Mouse (Mus musculus) gastrocnemius, postnatal 14 days (tissue): ENCODE measurements around the gene Scaf4. TPM values are rescaled to one million over a fixed set of nuclear protein-coding genes. Genes with fewer than 3 reads are reported as not detected.
A peak's percentile ranks its signal among the peaks of the same experiment; 100 is the strongest.
"Not testable (repeated sequence)": the region's sequence is repeated elsewhere in the genome, so short reads cannot be mapped to it uniquely, and the experiment has no call there.

ENCODE experiments used
- DNase-seq: peaks from one replicate; pipeline ENCODE4 v3.0.0; 2021; ENCODE audit warnings: mixed read lengths
- intact Hi-C: fragments of 180-260 bp; cut with DNase I; formaldehyde crosslinking; loops from one replicate; pipeline ENCODE4 v1.15.1; 2025; ENCODE audit warnings: low total_unique reads
- total RNA-seq, 2 experiments: library from RNA; stranded (reverse); gene quantifications; 2 replicates each; pipeline ENCODE4 v1.2.3; 2021

Gene Scaf4
- total RNA-seq, 2 experiments from 2014 or later = 14.4 to 14.9 TPM

DNA sequence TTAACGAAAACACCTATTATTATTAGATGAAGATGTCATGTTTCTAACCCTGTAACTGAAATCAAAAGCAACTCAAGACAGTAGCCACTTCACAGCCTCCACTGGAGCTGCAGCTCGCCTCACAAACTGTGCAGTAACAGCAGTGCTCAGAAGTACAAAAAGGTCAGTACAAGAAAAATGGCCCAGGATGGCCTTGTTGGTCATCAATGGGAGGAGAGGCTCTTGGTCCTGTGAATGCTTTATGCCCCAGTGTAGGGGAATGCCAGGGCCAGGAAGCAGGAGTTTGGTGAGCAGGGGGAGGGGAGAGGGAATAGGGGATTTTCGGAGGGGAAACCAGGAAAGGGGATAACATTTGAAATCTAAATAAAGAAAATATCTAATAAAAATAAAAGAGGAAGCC, 33.0 kb downstream of the Scaf4 start:
- intact Hi-C loops, DNase-seq: not testable (repeated sequence)

DNA sequence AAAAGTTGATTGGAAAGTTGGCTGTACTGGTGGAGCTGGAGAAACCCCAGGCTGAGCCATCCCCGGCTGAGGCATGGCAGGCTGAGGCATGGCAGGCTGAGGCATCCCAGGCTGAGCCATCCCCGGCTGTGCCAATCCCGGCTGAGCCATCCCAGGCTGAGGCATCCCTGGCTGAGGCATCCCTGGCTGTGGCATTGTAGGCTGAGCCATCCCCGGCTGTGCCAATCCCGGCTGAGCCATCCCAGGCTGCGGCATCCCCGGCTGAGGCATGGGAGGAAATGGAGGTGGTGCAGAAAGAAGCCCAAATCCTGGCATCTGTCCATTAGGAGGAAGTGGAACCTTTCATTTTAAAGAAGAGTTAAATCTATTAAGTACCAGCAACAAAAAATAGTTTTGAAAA, 34.2 kb downstream of the Scaf4 start:
- intact Hi-C loops = no loop called here
- no peak for DNase-seq

DNA sequence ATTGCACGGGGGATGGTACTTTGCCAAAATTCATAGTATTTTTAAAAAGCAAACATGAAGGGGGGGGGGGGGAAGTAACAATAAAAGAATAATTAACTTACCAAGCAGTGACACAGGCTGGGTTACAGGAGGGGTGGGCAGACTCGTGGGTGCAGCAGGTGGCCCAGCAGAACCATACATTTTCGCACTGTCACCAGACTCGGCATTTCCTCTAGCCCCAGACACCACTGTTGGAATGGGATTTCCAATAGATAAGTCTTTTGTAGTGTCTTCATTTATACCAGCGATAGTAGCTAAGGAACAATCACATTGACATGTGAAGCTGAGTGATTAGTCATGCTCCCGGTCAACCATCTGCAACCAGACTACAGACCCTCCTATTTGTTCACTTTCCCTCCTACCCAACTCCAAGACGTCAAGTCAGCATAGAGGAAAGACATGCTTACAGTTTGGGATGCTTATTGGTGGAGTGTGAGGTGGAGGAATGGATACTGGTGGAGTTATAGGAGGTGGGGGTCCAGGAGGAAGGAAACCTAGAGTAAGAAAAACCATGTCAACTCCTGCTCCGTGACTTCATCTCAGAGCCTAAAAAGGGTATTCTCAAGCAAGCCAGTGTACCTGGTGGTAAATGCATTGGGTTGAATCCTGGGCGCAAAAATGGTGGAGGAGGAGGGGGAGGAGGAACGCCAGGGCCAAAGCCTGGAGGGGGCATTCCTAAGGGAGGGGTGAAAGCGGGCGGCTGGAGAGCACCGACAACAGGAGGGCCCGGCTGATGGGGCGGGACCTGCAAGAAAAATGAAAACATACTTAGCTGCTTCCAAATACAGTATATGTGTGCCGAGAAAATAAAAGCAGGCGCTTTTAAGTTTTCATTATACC, 41.6 kb downstream of the Scaf4 start:
- no peak for DNase-seq
- intact Hi-C loops = no loop called here

DNA sequence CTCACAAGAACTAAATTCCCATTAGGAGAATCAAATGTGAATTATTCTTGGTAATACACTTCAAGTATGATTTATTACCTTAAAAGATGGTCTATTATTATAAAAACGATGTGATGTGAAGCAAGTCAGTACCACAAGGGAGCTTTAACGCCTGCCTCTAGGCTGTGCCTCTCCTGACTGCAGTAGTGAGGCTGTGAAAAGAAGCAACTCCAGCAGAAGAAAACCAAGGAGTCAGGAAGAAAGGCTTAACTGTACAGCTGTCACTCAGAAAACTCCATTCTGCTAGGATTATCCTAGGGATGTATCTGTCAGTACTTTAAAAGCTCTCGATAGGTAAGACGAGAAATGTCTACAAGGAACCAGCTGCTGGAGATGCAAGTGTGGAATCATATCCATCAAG, 42.4 kb downstream of the Scaf4 start:
- DNase-seq = no peak
- intact Hi-C loops = no loop called here

DNA sequence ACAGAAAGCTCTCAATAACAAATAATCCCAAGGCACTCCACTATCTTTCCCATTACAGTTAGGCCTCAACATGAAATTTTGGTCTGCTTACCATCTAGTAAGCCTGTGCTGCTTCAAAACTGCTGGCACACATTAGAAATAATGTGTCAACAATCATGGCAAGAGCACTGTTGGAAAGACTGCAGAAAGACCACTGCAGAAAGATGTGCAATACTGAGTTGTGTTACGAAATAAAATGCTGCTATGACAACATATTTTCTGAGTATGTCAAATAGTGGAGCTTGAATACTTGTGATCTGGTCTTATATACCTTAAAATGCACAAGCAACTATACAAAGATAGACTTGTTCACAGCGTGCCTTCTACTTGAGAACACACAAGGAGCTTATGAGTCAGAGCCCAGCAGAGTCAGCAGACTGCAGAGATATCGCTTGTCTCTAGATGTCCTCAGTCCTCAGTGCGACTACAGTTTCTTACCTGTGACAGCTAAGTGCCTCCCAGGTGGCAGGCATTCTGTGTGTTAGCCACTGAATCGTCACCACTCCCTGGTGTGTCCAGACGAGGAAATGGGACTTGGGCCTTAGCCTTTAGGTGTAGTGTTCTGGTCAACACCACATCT, 45.1 kb downstream of the Scaf4 start:
- DNase-seq = no peak
- intact Hi-C loops = no loop called here

DNA sequence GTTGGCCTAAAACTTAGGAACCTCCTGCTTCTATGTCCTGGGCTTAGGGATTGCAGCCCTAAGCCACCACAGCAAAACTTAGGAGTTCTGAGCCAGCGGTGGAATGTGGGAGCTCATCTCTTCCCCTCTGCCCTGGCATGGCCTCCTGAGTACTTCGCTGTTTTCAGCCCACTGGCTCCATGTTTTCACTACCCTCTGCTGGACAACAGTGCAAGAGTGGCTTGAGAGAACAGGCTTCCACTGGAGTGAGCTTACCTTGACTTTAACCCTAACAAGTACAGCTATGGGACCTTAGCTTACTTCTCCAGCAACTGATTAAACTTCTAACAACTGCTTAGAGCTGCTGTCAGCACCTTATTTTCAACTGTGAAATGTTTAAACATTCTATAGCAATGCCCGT, 49.1 kb downstream of the Scaf4 start:
- intact Hi-C loops = no loop called here
- no peak for DNase-seq

DNA sequence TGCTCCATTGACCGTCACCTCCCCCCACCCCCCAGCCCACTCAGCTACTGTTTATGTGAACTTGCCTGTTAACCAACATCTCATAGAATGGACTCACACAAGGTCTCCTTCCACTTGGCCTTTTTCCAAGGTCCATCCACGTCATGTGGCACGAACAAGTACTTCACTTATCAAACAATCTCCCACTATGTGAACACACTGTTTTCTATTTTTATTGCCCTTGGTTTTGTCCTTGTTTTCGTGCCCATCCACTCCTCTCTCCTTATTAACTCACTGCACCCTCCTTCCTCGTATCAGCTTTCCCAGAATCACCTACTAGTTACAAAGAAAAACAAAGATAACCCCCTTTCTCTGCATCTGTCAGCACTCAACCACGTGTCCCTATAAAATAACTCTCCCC, 49.7 kb downstream of the Scaf4 start:
- intact Hi-C loops = no loop called here
- no peak for DNase-seq

DNA sequence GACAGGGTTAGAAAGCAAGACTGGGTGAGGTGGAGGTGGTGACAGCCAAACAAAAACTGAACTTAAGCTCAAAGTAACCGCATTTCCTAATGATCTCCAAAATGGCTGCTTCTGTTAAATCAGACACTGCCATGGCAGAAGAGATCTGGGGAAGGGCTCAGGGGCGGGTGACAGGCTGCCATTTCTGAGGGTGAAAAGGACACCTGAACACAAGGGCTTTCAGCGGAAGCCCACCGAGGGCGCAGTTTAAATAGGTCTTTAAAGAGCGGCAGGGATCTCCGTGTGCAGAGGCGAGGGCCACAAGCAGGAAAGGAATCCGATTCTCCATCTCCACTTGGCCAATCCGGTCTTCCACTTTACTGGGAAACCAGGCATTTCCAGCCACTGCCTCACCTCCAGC, 50.6 kb downstream of the Scaf4 start:
- intact Hi-C loops = no loop called here
- DNase-seq = no peak

DNA sequence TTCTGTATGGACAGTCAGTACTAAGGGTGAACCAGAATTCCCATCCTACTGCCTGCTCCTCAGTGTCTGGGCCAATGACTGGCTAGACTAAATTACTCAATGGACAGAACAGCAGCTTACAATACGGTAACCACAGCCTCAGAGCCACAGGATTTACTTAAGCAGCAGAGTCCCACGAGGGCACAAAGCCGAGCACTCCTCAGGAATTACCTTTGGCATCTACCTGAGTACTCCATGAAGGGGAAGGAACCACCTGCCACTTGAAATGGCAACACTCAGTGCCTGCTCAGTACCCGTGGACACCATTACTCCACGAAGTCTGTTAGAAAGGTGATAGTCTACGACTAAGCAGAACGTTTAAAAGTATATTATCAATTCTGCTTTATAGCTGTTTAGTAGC, 53.0 kb downstream of the Scaf4 start:
- DNase-seq = no peak
- intact Hi-C loops = no loop called here

DNA sequence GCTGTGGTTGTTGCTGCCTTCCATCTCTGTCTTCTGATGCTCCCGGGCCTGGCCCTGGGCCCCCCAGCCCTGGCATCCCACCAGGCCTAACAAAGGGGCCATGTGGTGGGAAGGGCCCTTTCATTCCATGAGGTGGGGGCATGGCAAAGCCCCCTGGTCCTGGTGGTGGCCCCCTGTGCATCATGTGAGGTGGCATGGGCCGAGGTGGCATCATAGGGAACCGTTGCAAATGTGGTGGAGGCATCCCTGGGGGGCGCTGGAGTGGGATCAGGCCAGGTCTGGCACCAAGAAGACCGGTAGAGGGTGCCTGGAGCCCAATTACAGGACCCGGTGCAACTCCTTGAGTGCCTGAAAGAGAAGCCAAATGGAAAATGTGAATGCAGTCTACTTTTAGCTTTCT, 54.4 kb downstream of the Scaf4 start:
- intact Hi-C loops = no loop called here
- DNase-seq = no peak

DNA sequence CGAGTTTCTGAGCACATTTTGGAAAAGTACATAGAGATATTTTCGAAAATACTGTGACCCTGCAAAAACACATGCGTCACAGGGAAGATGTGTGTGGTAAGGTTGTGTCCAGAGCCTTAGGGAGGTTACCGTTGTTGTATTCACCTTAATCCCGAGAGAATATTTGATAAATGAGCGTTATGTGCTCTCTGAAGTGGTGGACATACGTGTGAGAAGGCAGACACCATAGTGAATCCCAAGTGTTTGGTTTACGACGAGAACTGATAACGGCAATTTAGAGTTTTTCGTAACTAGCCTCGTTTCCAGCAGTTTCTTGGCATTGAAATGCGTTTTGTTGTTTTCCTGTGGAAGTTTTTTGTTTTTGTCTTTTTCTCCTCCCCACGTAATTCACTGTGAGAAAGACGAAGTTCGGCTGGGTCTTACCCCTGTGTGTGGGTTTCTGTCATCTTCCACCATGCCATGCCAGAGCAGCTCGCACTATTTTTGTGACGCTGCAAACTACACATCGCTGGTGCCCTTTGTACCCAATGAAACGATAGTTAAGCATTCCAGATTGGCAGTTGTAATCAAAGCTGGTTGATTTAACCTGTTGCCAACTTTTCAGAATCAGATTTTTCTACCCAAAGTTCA, 62.7 kb downstream of the Scaf4 start:
- intact Hi-C loops = no loop called here
- no peak for DNase-seq

DNA sequence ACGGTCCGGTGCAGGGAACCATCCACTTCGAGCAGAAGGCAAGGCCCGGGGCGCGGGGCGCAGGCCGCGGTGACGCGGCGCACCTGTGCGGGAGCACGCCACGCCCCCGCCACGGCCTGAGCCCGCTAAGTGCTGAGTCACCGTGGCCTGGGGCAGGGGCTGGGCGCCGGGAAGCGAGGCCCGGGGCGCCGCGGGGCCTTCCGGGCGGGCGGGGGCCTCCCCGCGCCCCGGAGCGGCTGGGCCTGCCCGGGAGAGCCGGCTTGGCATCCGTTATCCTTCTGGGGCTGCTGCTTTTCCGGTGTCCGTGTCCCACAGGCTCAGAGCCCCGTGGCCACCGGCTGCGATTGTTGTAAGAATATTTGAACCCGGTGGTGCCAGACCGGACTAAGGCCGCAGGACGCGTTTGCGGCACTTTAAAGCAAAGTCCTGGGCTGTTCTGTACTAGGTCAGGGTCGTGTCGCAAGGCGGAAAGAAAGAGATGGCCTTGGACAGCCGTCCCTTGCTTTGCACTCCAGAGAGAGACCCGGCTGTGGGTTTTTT, 63.3 kb downstream of the Scaf4 start:
- no peak for DNase-seq
- intact Hi-C loops = no loop called here

DNA sequence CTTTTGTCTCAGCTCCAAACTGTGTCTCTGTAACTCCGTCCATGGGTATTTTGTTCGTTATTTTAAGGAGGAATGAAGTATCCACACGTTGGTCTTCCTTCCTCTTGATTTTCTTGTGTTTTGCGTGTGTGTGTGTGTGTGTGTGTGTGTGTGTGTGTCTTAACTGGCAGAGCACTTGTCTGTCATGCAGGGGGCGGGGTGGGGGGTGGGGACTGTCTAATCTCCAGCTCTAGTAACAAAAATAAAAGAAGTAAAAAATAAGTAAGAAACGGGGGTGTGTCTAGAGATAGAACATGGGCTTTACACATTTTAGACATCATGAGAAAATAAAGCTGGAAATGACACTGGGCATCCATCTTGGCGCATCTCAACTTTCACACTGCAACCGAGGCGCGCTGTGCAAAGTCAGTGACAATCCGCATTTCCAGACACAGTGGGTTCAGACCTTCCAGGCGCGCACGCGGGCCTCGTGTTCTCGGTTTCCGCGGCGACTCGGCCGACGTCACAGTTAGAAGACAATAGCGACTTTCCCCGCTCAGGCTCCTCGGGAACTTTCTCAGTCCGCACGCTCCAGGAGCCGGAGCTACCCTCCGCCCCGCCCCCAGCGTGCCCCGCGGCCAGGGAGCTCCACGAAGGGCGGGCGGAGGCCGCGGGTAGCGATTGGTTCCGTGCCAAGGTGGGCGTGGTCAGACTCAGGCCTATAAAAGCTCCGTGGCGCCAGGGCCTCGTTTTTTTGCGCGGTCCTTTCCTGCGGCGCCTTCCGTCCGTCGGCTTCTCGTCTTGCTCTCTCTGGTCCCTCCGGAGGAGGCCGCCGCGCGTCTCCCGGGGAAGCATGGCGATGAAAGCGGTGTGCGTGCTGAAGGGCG, 64.0 kb downstream of the Scaf4 start, which contains the start of gene Sod1:
Gene Sod1, plus strand, starts transcription at position 729 of the 866 bp plus-strand sequence.
- intact Hi-C loops = no loop called here

DNA sequence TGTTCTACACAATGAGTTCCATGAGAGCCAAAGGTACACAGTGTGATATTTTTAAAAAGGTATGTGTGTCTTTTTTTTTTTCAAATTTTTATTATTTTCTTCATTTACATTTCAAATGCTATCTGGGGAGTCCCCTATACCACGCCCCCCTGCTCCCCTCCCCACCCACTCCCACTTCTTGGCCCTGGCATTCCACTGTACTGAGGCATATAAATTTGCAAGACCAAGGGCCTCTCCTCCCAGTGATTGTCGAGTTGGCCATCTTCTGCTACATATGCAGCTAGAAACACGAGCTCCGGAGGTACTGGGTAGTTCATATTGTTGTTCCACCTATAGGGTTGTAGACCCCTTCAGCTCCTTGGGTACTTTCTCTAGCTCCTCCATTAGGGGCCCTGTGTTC, 64.9 kb downstream of the Scaf4 start:
- DNase-seq, intact Hi-C loops: not testable (repeated sequence)

More for the DNA sequence above, 64.0 kb downstream of the Scaf4 start, which contains the start of gene Sod1:
- DNase-seq = peak; percentile 93

DNA sequence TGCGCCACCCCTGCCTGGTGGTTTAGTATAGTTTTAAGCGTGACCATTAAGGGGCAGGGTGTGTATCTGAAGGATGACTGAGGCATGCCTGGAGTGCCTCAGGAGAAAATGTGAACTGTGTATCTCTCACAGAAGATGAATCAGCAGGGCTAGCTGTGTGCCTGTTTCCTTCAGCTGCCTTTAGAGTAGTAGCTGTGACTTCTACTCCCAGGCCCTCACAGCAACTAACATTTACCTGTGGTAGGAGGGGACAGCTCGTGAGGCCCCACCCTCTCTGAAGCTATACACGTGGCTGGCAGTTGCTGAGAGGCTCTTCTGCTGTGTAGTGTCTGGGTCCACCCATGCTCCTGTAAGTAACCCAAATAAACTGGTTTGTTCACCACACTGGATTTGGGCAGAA, 66.4 kb downstream of the Scaf4 start:
- intact Hi-C loops = no loop called here
- DNase-seq = no peak

DNA sequence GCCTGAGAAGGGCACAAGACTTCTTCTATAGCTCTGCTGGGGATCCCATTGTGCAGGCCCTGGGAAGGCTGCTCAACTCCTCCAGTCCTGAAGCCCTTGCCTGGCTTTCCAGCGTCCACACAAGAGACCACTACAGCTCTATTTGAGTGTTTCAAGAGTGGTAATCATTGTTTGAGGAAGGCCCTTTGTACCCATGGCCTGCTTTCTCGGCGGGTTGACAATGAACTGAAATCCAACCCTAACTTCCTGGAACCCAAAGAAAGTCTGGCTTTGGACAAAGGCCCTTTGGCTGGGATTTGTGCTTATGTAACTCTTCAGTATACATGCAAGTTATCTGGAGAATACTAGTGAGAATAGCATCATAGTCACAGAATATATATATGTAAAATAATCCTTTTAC, 66.9 kb downstream of the Scaf4 start:
- no peak for DNase-seq
- intact Hi-C loops = no loop called here

DNA sequence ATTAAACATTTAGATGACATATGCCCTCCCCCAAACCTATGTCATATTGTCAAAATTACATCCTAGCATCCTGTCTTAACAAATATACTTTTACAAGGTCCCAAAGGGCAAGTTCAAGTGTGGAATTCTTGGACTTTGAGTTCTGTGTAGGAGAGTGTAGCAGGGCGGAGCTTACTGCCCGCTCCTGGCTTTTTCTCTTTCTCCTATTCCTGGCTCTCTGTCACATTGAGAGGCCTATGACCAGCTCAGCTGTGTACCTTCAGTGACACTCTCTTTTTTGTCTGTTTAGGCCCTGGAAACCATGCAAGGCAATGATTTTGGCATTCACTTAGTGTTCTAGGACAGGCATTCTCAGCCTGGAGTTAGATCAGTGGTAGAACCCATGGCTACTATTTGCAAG, 67.9 kb downstream of the Scaf4 start:
- intact Hi-C loops = no loop called here
- DNase-seq = no peak

DNA sequence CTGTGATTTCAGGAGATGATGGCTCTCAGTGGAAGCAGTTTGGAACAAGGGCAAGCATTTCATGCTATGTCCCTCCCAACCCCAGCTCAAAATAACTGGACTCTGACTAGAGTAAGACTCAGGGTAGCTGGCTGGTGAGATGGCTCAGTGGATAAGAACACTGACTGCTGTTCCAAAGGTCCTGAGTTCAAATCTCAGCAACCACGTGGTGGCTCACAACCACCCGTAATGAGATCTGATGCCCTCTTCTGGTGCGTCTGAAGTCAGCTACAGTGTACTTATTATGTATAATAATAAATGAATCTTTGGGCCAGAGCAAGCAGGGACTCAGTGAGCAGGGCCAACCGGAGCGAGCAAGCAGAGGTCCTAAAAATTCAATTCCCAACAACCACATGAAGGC, 68.4 kb downstream of the Scaf4 start:
- intact Hi-C loops, DNase-seq: not testable (repeated sequence)

DNA sequence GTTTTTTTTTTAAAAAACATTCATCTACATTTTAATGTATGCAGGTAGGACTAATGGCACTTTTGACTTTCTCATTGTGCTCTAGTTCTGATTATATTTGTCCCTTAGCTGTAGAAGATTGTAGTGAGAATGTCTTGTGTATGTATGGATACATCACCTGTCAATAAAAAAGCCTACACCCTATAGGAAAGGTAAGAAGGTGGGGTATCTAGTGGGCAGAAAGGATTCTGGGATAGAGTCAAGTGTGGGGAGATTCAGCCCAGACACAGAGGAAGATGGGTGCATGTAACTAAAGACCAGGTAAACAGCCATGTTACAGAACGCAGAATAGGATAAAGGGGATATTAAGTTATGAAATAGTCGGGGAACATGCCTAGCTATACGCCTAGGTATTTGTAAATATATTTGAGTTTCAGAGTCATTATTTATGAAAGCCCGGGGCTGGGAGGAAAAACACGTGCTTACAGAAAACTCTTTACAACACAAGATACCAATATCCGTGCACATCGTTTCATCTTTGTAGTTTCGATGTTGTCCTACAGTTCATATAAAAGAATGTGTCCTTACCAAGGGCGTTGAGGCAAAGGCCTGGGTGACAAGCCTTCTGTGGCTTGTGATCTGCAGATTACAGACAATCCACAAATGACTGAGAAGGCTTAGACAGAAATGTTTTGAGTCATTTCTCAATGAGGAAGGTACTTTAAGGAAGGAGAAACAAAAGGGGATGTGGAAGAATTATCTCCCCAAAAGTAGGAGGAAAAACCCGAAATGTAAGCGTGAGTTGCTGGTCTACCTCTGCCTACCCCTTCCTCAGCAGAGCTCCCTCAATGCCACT, 69.4 kb downstream of the Scaf4 start:
- intact Hi-C loops = no loop called here

More for the DNA sequence above, 69.4 kb downstream of the Scaf4 start:
- DNase-seq = no peak
